Mouse (Mus musculus) liver, embryonic 14.5 days (tissue): ENCODE measurements around the gene Dcaf12.

Experiments
- CTCF ChIP-seq: IDR thresholded peaks from 2 replicates; pipeline ENCODE4 v1.5.1; 2016; ENCODE audit warnings: antibody characterized with exemption, low read depth, control low read depth
- EP300 ChIP-seq: IDR thresholded peaks from 2 replicates; pipeline ENCODE4 v1.6.1; 2016; ENCODE audit warnings: antibody characterized with exemption, low read depth

DNA sequence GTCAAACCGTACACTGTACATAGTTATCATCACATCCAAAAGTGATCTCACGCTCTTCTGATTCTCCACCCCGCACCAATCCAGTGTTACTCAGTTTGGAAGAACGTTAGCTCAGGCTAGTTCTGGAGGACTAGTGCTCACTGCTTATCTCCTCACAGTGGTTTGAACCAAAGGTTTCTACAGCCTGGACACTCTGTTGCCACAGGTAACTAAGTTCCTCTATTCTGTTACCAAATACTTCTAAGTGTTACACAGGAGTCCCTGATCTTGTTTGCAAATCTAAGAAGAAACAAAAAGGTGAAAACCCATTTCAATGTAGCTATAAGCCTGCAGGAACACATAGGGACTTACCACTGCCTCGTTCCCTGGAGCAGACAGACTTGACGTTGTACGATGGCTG, 18.7 kb downstream of the Dcaf12 start:
- TF ChIP-seq EP300, result no peak
- no peak for TF ChIP-seq CTCF
